Mouse (Mus musculus) midbrain, postnatal 0 days (tissue): ENCODE results near the gene Gm19668. TPM values are rescaled to one million over a fixed set of nuclear protein-coding genes. Genes with fewer than 3 reads are reported as not detected.
"Not testable (repeated sequence)": the region's sequence is repeated elsewhere in the genome, so short reads cannot be mapped to it uniquely, and the experiment has no call there.

ENCODE experiments used
- ATAC-seq: fragments of 200-750 bp; cut with Nextera tagmentation; 2 replicates; pipeline ENCODE4 v1.8.0; 2017; ENCODE audit warnings: moderate number of reproducible peaks, mild to moderate bottlenecking, moderate TSS enrichment, moderate library complexity; ENCODE audit not compliant: low FRiP score
- DNase-seq: peaks from one replicate; pipeline ENCODE4 v3.0.0-alpha.2; 2015; ENCODE audit warnings: low spot score
- H3K27ac ChIP-seq: fragments of 300-500 bp; sonication (generic); 2 replicates; pipeline ENCODE4 v1.5.1; 2014; ENCODE audit warnings: low read depth, mild to moderate bottlenecking, low read length, mixed read lengths
- H3K27me3 ChIP-seq: fragments of 300-500 bp; sonication (generic); 2 replicates; pipeline ENCODE4 v1.6.1; 2014; ENCODE audit warnings: low read length, control low read depth, mixed read lengths; ENCODE audit not compliant: insufficient read depth
- H3K36me3 ChIP-seq: fragments of 300-500 bp; sonication (generic); 2 replicates; pipeline ENCODE4 v1.6.1; 2014; ENCODE audit warnings: low read length, control low read depth, mixed read lengths; ENCODE audit not compliant: insufficient read depth
- H3K4me1 ChIP-seq: fragments of 300-500 bp; sonication (generic); 2 replicates; pipeline ENCODE4 v1.6.1; 2014; ENCODE audit warnings: mild to moderate bottlenecking, control low read depth, antibody characterized with exemption, low read length, mixed read lengths; ENCODE audit not compliant: insufficient read depth
- H3K4me2 ChIP-seq: fragments of 300-500 bp; sonication (generic); 2 replicates; pipeline ENCODE4 v1.6.1; 2014; ENCODE audit warnings: low read depth, mild to moderate bottlenecking, low read length, mixed read lengths; ENCODE audit not compliant: poor library complexity, severe bottlenecking
- H3K4me3 ChIP-seq: fragments of 300-500 bp; sonication (generic); 2 replicates; pipeline ENCODE4 v1.5.1; 2014; ENCODE audit warnings: low read depth, mild to moderate bottlenecking, low read length, moderate library complexity
- H3K9ac ChIP-seq: fragments of 300-500 bp; sonication (generic); replicated peaks from 2 replicates; pipeline ENCODE4 v1.6.1; 2014; ENCODE audit warnings: mild to moderate bottlenecking, low read length, moderate library complexity, mixed read lengths; ENCODE audit not compliant: poor library complexity, severe bottlenecking
- H3K9me3 ChIP-seq: fragments of 300-500 bp; sonication (generic); 2 replicates; pipeline ENCODE4 v1.6.1; 2016; ENCODE audit warnings: low read length, control low read depth
- CTCF ChIP-seq: IDR thresholded peaks from 2 replicates; pipeline ENCODE4 v1.5.1; 2016; ENCODE audit warnings: antibody characterized with exemption, mild to moderate bottlenecking
- WGBS: fragments of 180-500 bp; shearing (Covaris S2); extraction: QIAGEN DNeasy Blood & Tissue Kit; methylation state at CpG from one replicate; pipeline ENCODE4 v1.1.7; 2014; 5-methylcytosine and 5-hydroxymethylcytosine counted together
- polyA plus RNA-seq: library from polyadenylated mRNA; unstranded; fragments of >200 nt; fragmentation: Nextera tagmentation; extraction: Ambion mirVana; gene quantifications from 2 replicates; pipeline ENCODE4 v1.2.1, GENCODE M21; 2015
- total RNA-seq: library from RNA; depleted of rRNA; stranded (reverse); fragments of >200 nt; gene quantifications from 2 replicates; pipeline ENCODE4 v1.2.3, GENCODE M21; 2014

Gm19668 gene
- total and polyA plus RNA-seq, 2 experiments from 2014 or later: not detected

- not testable (repeated sequence) for H3K27me3 ChIP-seq, H3K9ac ChIP-seq, H3K4me3 ChIP-seq, H3K27ac ChIP-seq, DNase-seq, H3K9me3 ChIP-seq, H3K4me2 ChIP-seq, ATAC-seq, H3K4me1 ChIP-seq, H3K36me3 ChIP-seq
- 70% methylated on average over 1 of the region's 1 CpGs for WGBS
These were observed 22.1 kb downstream of the Gm19668 start, which contains the start of gene Gm7138 for GRCm38 (mm10) chr10:77776844-77777243. TSS of gene Gm7138 (minus strand) at chr10:77776944.

- not testable (repeated sequence) for H3K27me3 ChIP-seq
- 88% methylated on average over 1 of the region's 3 CpGs for WGBS
These were observed 26.8 kb downstream of the Gm19668 start for GRCm38 (mm10) chr10:77772142-77772541.

GRCm38 (mm10) chr10:77771225-77771624, 27.7 kb downstream of the Gm19668 start, which contains the start of gene Gm3238:
TSS of gene Gm3238 (minus strand) at chr10:77771325.
- not testable (repeated sequence) for H3K9me3 ChIP-seq, H3K4me3 ChIP-seq, DNase-seq, H3K36me3 ChIP-seq, ATAC-seq, H3K4me2 ChIP-seq, H3K27ac ChIP-seq, H3K4me1 ChIP-seq, H3K9ac ChIP-seq, H3K27me3 ChIP-seq
- WGBS: no CpG with 5 or more reads among the region's 1 CpGs

More at GRCm38 (mm10) chr10:77772142-77772541, 26.8 kb downstream of the Gm19668 start:
- not testable (repeated sequence) for DNase-seq, H3K9me3 ChIP-seq, H3K27ac ChIP-seq, H3K4me2 ChIP-seq, H3K4me1 ChIP-seq, H3K36me3 ChIP-seq, ATAC-seq, H3K4me3 ChIP-seq, H3K9ac ChIP-seq

GRCm38 (mm10) chr10:77769727-77770126, 29.2 kb downstream of the Gm19668 start:
- TF ChIP-seq CTCF: no peak
- no peaks in the 10 kb centered on the region for H3K4me1 ChIP-seq
- 0 out of 2 replicates have a peak, but pooled peaks cover 4% of the 10 kb centered on the region for H3K9me3 ChIP-seq
- H3K9ac ChIP-seq: no peak overlapping the region
- H3K4me3 ChIP-seq: no peak overlapping the region
- H3K36me3 ChIP-seq: no peaks in the 10 kb centered on the region
- DNase-seq (no peak), ATAC-seq (no peak)
- H3K27ac ChIP-seq: no peak overlapping the region
- 90% methylated on average over 1 of the region's 1 CpGs for WGBS
- no peaks in the 10 kb centered on the region for H3K27me3 ChIP-seq
- no peak overlapping the region for H3K4me2 ChIP-seq

GRCm38 (mm10) chr10:77759582-77759981, 39.4 kb downstream of the Gm19668 start, which contains the start of gene Gm3233:
TSS of gene Gm3233 (minus strand) at chr10:77759682.
- DNase-seq: not testable (repeated sequence)

DNA sequence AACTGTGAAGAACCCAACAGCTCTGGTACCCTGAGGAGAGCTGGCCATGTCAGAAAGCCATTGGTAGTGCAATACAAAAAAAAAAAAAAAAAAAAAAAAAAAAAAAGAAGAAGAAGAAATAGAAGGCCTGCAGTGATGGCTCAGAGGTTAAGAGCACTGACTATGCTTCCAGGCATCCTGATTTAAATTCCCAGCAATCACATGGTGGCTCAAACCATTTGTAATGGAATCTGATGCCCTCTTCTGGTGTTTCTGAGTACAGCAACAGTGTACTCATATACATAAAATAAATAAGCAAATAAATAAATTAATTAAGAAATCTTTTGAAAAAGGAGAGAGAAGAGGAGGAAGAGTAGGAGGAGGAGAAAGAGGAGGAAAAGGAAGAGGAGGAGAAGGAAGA, 45.5 kb downstream of the Gm19668 start:
- no peak overlapping the region for H3K9ac ChIP-seq
- peak; percentile 15; the same call in 1 of the 2 replicates for TF ChIP-seq CTCF
- H3K36me3 ChIP-seq: no peaks in the 10 kb centered on the region
- ATAC-seq: no peak
- no peak overlapping the region for H3K4me3 ChIP-seq
- DNase-seq: no peak
- H3K27me3 ChIP-seq: no peaks in the 10 kb centered on the region
- no peaks in the 10 kb centered on the region for H3K9me3 ChIP-seq
- no peak overlapping the region for H3K27ac ChIP-seq
- no peaks in the 10 kb centered on the region for H3K4me1 ChIP-seq
- H3K4me2 ChIP-seq: no peak overlapping the region

More at GRCm38 (mm10) chr10:77759582-77759981, 39.4 kb downstream of the Gm19668 start, which contains the start of gene Gm3233:
- H3K4me1 ChIP-seq, H3K4me3 ChIP-seq, ATAC-seq, H3K9me3 ChIP-seq, H3K9ac ChIP-seq, H3K27ac ChIP-seq, H3K27me3 ChIP-seq, H3K4me2 ChIP-seq, H3K36me3 ChIP-seq: not testable (repeated sequence)
- WGBS: no CpG with 5 or more reads among the region's 1 CpGs
